Mouse (Mus musculus) adrenal gland, adult 18-20 months (tissue): ENCODE measurements around the gene Prr36. TPM values are rescaled to one million over a fixed set of nuclear protein-coding genes. Genes with fewer than 3 reads are reported as not detected.

Experiments used
- DNase-seq, 2 experiments: peaks; one replicate each; pipeline ENCODE4 v3.0.0; 2021 to 2022; ENCODE audit warnings: low spot score in 2 of 2
- total RNA-seq, 2 experiments: library from RNA; stranded (reverse); gene quantifications; 1 replicate in 1 of 2; 2 replicates in 1 of 2; pipeline ENCODE4 v1.2.3; 2021

Gene Prr36
- total RNA-seq, 2 experiments from 2014 or later, result 3.5 to 6.1 TPM

- DNase-seq, result no peak
Observed at GRCm38 (mm10) chr8:4245061-4245460, 27.8 kb upstream of the Prr36 start.

GRCm38 (mm10) chr8:4239193-4239890 is 22.1 kb upstream of the Prr36 start:
- DNase-seq, result no peak

- DNase-seq, result peak; percentile 99 to 100
Observed at GRCm38 (mm10) chr8:4238434-4239192, 21.4 kb upstream of the Prr36 start, which contains the start of the genes Map2k7 and Gm49320. Gene Map2k7, plus strand, starts transcription at chr8:4238740. Gene Gm49320, plus strand, starts transcription at chr8:4238865.

- peak in 1 of 2 experiments; percentile 58 for DNase-seq
Observed at GRCm38 (mm10) chr8:4237814-4238433, 20.7 kb upstream of the Prr36 start.

GRCm38 (mm10) chr8:4230612-4231351 is 13.5 kb upstream of the Prr36 start:
- DNase-seq, result no peak

- no peak for DNase-seq
Observed at GRCm38 (mm10) chr8:4229784-4230183, 12.5 kb upstream of the Prr36 start.

- no peak for DNase-seq
Observed at GRCm38 (mm10) chr8:4227919-4228318, 10.7 kb upstream of the Prr36 start.

- peak; percentile 62 to 76 for DNase-seq
Observed at GRCm38 (mm10) chr8:4226739-4227347, 9.6 kb upstream of the Prr36 start, which contains the start of gene Lrrc8e. Gene Lrrc8e, plus strand, starts transcription at chr8:4226827.

GRCm38 (mm10) chr8:4226323-4226722 is 9.1 kb upstream of the Prr36 start:
- no peak for DNase-seq

- no peak for DNase-seq
Observed at GRCm38 (mm10) chr8:4222059-4222458, 4.8 kb upstream of the Prr36 start.

GRCm38 (mm10) chr8:4219617-4220016 is 2.4 kb upstream of the Prr36 start:
- DNase-seq, result no peak

- DNase-seq, result no peak
Observed at GRCm38 (mm10) chr8:4216296-4216695, 963 bp downstream of the Prr36 start.

- peak; percentile 59 to 75 for DNase-seq
Observed at GRCm38 (mm10) chr8:4214006-4214980, 3.0 kb downstream of the Prr36 start.

- DNase-seq, result peak; percentile 63 to 77
Observed at GRCm38 (mm10) chr8:4213210-4214005, 3.9 kb downstream of the Prr36 start.

- no peak for DNase-seq
Observed at GRCm38 (mm10) chr8:4212809-4213209, 4.5 kb downstream of the Prr36 start.

- DNase-seq, result no peak
Observed at GRCm38 (mm10) chr8:4211097-4211496, 6.2 kb downstream of the Prr36 start.

- no peak for DNase-seq
Observed at GRCm38 (mm10) chr8:4207016-4207350, 10.3 kb downstream of the Prr36 start.

- no peak for DNase-seq
Observed at GRCm38 (mm10) chr8:4206182-4207015, 10.9 kb downstream of the Prr36 start.
